Mouse (Mus musculus): Measurements from ENCODE around the gene Gm6408. TPM values are rescaled to one million over a fixed set of nuclear protein-coding genes. Genes with fewer than 3 reads are reported as not detected.
"Not testable (repeated sequence)": the region's sequence is repeated elsewhere in the genome, so short reads cannot be mapped to it uniquely, and the experiment has no call there.

Gene Gm6408
- not detected for total RNA-seq (2021)
- long read RNA-seq, experiment 1: 0 reads
- long read RNA-seq, experiment 2: 0 reads

- not testable (repeated sequence) for DNase-seq
These were observed at the start of gene Gm6408 for GRCm38 (mm10) chr5:146481665-146482064. Gene Gm6408, plus strand, starts transcription at chr5:146481965.

GRCm38 (mm10) chr5:146432476-146432875 lies 49.3 kb upstream of the Gm6408 start:
- no peak for DNase-seq

GRCm38 (mm10) chr5:146435316-146435715 lies 46.4 kb upstream of the Gm6408 start:
- DNase-seq: no peak

- DNase-seq: no peak
These were observed 45.0 kb upstream of the Gm6408 start for GRCm38 (mm10) chr5:146436796-146437195.

- no peak for DNase-seq
These were observed 42.5 kb upstream of the Gm6408 start for GRCm38 (mm10) chr5:146439152-146439781.

GRCm38 (mm10) chr5:146440273-146440672 lies 41.5 kb upstream of the Gm6408 start:
- no peak for DNase-seq

- DNase-seq: no peak
These were observed 39.0 kb upstream of the Gm6408 start for GRCm38 (mm10) chr5:146442767-146443166.

- DNase-seq: no peak
These were observed 35.1 kb upstream of the Gm6408 start for GRCm38 (mm10) chr5:146446633-146447032.

- no peak for DNase-seq
These were observed 30.0 kb upstream of the Gm6408 start for GRCm38 (mm10) chr5:146451592-146452254.

GRCm38 (mm10) chr5:146453556-146453955 lies 28.2 kb upstream of the Gm6408 start:
- DNase-seq: no peak

- peak in 1 of 2 experiments; percentile 4 for DNase-seq
These were observed 20.2 kb upstream of the Gm6408 start for GRCm38 (mm10) chr5:146461612-146462011.

GRCm38 (mm10) chr5:146466663-146467062 lies 15.1 kb upstream of the Gm6408 start:
- no peak for DNase-seq

GRCm38 (mm10) chr5:146468311-146468710 lies 13.5 kb upstream of the Gm6408 start:
- DNase-seq: no peak

GRCm38 (mm10) chr5:146470821-146471220 lies 10.9 kb upstream of the Gm6408 start:
- no peak for DNase-seq

- DNase-seq: no peak
These were observed 10.5 kb upstream of the Gm6408 start for GRCm38 (mm10) chr5:146471311-146471710.

- DNase-seq: no peak
These were observed 9.9 kb upstream of the Gm6408 start for GRCm38 (mm10) chr5:146471821-146472220.

- DNase-seq: peak; percentile 17 to 33
These were observed 2.2 kb upstream of the Gm6408 start for GRCm38 (mm10) chr5:146479564-146479963.

- DNase-seq: peak in 1 of 2 experiments; percentile 28
These were observed 7.2 kb downstream of the Gm6408 start for GRCm38 (mm10) chr5:146488959-146489358.

- not testable (repeated sequence) for DNase-seq
These were observed 9.3 kb downstream of the Gm6408 start, which contains the start of gene Gm6370 for GRCm38 (mm10) chr5:146491063-146491462. Gene Gm6370, plus strand, starts transcription at chr5:146491363.

GRCm38 (mm10) chr5:146502099-146502498 lies 20.3 kb downstream of the Gm6408 start, which contains the start of gene 4930449I24Rik:
Gene 4930449I24Rik, plus strand, starts transcription at chr5:146502399.
- DNase-seq: not testable (repeated sequence)

GRCm38 (mm10) chr5:146513823-146514222 lies 32.1 kb downstream of the Gm6408 start, which contains the start of gene Gm3402:
Gene Gm3402, plus strand, starts transcription at chr5:146514123.
- DNase-seq: not testable (repeated sequence)

GRCm38 (mm10) chr5:146525501-146525900 lies 43.7 kb downstream of the Gm6408 start, which contains the start of gene Gm3404:
Gene Gm3404, plus strand, starts transcription at chr5:146525801.
- not testable (repeated sequence) for DNase-seq

Data from heart, adult 18-20 months (tissue).